Mouse (Mus musculus) adrenal gland, postnatal 25 days (tissue): Measurements from ENCODE around the gene Syt5. TPM values are rescaled to one million over a fixed set of nuclear protein-coding genes. Genes with fewer than 3 reads are reported as not detected.

Source experiments
- DNase-seq: peaks from one replicate; pipeline ENCODE4 v3.0.0; 2021; ENCODE audit warnings: mixed read lengths
- total RNA-seq: library from RNA; stranded (reverse); gene quantifications from 2 replicates; pipeline ENCODE4 v1.2.3, GENCODE M21; 2021

The Syt5 gene
- total RNA-seq, 1 experiment from 2014 or later, result 8.9 TPM

DNA sequence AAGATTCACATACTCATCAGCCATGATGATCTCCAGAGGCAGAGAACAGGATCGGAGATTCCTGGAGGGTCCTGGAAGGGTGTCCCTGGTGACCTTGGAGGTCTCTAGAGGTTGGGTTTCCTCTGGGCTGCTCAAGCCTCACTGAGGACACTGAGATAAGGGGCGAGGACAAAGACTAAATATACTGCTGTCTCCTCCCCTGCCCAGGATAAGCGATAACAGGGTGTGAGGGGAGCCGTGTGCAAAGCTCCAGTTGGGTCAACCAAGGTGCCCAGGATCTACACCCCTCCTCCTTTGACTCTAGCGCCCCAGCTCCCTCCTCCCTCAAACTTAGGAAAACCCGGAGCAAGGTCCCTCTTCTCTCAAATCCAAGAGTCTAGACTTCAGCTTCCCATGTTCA lies 25.0 kb downstream of the Syt5 start:
- no peak for DNase-seq

DNA sequence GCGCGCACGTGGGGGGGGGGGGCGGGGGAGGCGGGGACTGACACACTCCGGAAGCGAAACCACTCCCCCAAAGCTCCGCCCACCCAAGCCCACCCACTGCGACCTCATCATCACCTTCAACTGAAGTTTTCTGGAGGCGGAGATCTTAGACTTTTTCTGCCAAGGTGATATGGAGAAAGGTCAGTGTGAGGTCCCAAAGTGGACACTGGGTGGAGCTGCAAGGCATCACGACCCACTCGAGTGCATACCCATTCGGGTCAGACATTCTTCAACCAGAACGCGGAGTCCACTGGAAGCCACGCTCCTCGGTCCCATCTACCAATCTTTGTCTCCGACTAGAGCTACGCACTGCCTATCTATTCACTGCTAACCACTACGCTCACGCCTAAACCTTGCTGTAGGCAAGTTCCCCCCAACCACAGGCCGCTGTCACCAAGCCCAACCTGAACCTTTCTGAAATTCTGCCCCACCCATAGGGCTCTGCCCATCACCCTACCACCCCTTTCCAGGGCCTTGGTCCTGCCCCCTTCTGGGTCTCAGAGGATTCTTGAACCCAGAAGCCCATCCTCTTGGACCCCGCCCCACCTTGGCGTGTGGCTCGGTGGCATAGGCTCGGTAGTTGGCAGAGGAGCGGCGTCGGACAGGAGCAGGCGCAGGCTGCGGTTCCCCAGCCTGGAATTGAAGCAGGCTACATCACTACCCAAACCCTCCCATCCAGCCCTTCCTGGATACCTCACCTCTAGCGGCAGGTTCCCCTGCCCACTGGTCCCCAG lies 25.9 kb downstream of the Syt5 start:
- no peak for DNase-seq

- DNase-seq, result no peak
Observed at GRCm38 (mm10) chr7:4518487-4518886, 28.9 kb downstream of the Syt5 start.

GRCm38 (mm10) chr7:4516332-4517050 lies 30.9 kb downstream of the Syt5 start, which contains the start of gene Tnnt1:
Tnnt1 (minus strand) TSS chr7:4516382.
- DNase-seq, result no peak

GRCm38 (mm10) chr7:4515853-4516252 lies 31.5 kb downstream of the Syt5 start:
- no peak for DNase-seq

GRCm38 (mm10) chr7:4513829-4514712 lies 33.3 kb downstream of the Syt5 start:
- no peak for DNase-seq

DNA sequence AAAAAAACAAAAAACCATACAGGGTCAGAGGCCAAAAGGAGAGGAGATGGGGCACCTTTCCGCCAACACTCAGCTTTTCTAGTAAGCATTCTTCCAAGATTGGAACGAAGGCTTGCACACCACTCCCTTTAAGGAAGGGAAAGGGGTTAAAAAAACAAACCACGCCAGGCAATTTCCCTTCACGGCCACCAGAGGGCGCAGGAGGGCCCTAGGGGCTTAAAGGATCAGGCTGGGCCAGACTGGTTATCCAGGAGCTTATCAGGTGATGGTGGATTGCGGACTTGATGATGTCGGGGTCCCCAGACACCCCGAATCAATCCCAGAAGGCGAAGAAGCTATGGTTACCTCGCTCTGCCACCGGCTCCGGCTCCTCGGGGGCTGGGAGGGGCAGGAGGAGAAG lies 34.1 kb downstream of the Syt5 start:
- peak; percentile 41 for DNase-seq

DNA sequence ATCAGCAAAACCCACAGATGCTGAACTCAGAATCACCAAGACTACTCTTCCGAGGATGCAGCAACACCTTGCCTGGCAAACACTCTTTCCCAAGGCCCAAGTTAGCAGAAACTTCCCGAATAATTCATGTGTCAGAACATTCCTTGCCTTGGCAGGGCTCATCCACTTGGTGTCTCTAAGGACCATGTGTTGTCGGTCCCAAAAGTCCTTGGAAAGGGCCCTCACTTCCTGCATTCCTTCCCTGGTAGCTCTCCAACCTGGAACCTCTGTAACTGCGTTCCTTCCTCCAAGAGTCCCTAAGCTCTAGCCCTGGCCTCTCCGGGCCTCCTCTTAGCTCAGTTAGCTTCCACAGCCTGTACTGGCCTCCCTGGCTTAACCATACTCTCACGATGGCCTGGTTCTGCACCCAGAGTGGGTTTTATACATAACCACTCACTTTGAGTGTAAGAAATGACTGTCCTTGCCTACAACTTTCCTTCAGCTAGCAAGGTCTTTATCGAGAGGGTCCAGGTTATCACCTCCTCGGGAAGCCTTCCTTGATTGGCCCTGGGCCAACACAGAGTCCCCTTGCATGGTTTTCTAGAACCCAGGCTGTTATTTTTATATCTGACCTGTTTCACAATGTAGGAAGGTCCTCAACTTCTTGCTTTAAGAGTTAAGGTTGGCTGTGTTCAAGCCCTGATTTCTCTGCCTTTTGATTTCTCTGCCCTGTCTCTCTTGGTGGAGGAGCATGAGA lies 35.7 kb downstream of the Syt5 start:
- no peak for DNase-seq

GRCm38 (mm10) chr7:4509863-4510608 lies 37.3 kb downstream of the Syt5 start:
- peak; percentile 68 for DNase-seq

DNA sequence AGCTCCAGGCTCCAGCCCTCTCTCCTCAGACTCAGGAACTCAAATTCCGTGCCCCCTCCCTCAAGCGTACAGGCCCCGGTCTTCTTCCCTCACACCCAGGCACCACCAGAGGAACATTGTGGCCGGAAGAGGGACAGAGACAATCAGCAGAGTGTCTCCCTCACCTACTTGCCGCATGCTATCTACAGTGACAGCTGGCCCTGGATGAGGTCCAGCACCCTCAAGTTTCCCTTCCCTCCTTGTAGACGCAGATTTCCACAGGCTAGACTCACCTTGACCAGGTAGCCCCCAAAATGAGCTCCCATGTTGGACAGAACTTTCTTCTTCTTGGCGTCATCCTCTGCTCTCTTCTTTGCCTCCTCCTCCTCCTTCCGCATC lies 38.6 kb downstream of the Syt5 start:
- DNase-seq, result no peak

DNA sequence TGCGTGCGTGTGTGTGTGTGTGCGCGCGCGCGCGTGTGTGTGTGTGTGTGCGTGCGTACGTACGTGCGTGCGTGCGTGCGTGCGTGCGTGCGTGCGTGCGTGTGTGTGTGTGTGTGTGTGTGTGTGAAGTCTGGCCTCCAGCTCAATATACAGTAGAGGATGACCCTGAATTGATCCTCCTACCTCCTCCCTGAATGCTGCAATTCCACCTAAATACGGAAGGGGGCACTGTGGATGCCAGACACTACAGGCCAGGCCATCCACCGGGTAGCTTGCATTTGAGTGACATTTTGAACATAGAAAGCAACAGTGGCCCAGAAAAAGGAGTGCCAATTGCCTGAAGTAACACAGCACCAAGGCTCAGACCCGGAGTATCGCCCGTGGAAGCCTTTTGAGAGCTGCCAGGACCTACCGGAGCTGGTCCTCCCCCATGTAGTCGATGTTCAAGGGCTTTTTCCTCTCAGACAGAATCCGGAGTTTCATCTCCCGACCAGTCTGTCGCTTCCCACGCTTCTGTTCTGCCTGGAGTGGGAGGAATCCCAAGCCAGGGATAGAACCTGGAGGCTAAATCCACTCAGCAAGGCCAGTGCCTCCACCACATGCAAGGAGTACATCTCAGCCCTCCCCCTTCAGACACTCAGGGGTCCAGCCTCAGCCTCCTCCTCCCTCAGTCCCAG lies 39.1 kb downstream of the Syt5 start:
- no peak for DNase-seq

- DNase-seq, result no peak
Observed at GRCm38 (mm10) chr7:4507220-4507619, 40.1 kb downstream of the Syt5 start.

DNA sequence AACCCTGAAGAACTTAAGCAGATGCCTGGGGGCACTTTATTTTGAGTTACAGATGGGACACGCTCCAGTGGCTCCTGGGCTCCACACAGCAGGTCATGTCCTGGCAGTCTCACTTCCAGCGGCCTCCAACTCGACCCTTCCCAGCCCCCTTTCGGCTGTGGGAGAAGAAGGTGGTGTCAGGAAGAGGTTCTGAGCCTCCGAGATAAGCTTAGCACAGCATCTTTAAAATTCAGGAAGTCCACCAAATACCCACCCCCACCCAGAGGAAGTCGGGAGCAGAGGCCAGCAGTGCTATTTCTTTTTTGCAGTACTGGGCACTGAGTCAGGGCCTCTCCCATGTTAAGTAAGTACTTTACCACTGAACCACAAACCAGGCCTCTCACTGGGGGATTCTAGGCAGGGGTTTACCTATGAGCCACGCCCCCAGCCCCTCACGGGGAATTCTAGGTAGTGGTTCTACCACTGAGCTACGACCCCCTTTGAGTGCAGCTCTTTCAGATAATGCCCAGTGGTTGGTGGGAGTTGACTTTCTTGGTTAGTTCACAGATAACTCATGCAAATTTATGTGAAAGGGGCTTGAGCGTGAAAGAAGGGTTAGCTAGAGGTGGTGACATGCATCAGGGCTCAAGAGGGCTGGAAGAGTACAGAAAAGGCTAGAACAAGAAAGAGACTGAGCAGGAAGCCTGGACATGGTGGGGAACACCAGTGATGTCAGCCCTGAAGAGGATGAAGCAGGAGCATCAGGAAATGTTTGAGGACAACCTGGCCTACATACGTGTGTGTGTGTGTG lies 42.5 kb downstream of the Syt5 start:
- no peak for DNase-seq

GRCm38 (mm10) chr7:4503858-4504257 lies 43.5 kb downstream of the Syt5 start:
- DNase-seq, result no peak

GRCm38 (mm10) chr7:4503100-4503499 lies 44.2 kb downstream of the Syt5 start:
- no peak for DNase-seq

DNA sequence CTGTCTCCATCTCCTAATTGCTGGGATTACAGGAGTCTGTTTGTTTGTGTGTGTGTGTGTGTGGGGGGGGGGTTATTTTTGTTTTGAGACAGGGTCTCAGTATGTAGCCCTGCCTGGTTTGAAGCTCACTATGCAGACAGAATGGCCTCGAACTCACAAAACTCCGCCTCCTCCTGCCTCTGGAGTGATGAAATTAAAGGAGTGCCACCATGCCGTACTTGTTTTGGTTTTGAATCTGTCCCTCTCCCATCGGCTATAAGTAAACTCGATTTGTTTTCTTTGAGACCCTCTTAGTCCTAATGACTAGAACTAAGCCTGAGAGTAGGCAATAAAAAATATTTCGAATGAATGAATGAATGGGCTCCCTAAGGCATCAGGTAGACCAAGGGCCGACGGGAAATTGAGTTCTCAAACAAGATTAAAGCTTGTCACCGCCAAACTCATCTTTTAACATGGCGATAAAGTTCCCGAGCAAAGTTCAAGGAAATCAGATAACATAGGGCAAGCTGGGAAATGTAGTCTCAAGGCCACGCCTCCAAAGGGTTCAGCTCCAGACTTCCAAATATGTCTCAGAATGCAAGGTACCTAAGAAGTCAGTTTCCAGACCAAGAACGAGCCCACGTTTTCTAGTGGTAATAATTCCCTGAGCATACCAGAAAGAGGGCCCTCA lies 44.8 kb downstream of the Syt5 start:
- no peak for DNase-seq

GRCm38 (mm10) chr7:4501558-4502397 lies 45.6 kb downstream of the Syt5 start, which contains the start of gene Ppp1r12c:
Ppp1r12c (minus strand) TSS chr7:4501680.
- peak; percentile 97 for DNase-seq

- peak; percentile 61 for DNase-seq
Observed at GRCm38 (mm10) chr7:4500892-4501471, 46.4 kb downstream of the Syt5 start.
